Mouse (Mus musculus) effector memory CD4-positive, alpha-beta T cell, adult 7 months (primary cell): Measurements from ENCODE around the gene Ropn1. TPM values are rescaled to one million over a fixed set of nuclear protein-coding genes. Genes with fewer than 3 reads are reported as not detected.

Experiments
- polyA plus RNA-seq: library from polyadenylated mRNA; unstranded; fragments of 100-300 nt; shearing (Covaris generic); gene quantifications from one replicate; pipeline ENCODE4 v1.2.1, GENCODE M21; 2017

Gene Ropn1
- not detected for polyA plus RNA-seq

GRCm38 (mm10) chr16:34649621-34650020 lies at the start of gene Ropn1:
Gene Ropn1, plus strand, starts transcription at chr16:34649921.

DNA sequence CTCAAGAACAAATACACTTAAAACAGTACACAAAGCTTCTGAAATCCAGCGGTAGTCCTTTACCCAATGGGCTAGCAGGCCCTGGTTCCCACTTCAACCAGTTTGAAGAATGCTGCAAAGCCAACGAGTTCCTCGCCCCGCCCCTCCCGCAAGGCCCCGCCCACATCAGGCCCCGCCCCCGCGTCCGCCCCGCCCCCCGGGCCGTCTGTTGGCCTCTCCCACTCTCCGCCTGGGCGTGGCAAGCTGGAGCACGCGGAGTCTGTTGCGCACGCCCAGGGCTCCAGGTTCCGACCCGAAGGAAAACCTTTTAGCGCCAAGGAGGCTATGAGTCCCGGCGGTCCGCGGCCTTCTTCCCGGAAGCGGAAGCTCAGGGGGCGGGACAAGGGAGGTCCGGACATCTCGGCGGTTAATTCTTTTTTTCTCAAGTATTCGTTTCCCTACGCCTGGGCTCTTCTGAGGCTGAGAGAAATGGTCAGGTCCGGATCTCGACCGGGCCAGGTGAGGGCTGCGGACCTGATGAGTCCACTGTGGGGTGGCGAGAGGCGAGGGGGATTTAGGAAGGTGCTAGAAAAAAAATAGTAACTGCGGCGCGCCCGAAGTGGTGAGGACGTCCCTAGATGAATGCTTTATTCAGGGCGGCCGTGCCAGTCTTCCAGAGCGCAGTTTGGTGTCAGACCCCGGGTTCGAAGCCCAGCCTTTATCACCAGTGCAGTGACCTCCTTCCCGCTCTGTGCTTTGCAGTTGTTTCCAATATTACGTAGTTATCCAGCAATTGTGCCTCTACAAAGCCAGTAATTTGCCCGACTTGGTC lies 40.8 kb downstream of the Ropn1 start, which contains the start of gene Ccdc14:
Gene Ccdc14, plus strand, starts transcription at position 283 of the 811 bp plus-strand sequence.

Other genes starting within 250 kb of the Ropn1 start
- 1.8 TPM for gene Kalrn, start 76.4 kb upstream of the Ropn1 start, polyA plus RNA-seq
- 2.1 TPM for gene Ccdc14, start 40.7 kb downstream of the Ropn1 start, polyA plus RNA-seq
- gene Mylk, start 95.3 kb downstream of the Ropn1 start, polyA plus RNA-seq = 0.61 TPM